Mouse (Mus musculus) lung, postnatal 0 days (tissue): Measurements from ENCODE around the gene Apex2.

Source experiments
- CTCF ChIP-seq: IDR thresholded peaks from 2 replicates; pipeline ENCODE4 v1.5.1; 2016; ENCODE audit warnings: antibody characterized with exemption, mild to moderate bottlenecking
- EP300 ChIP-seq: IDR thresholded peaks from 2 replicates; pipeline ENCODE4 v1.6.1; 2016; ENCODE audit warnings: antibody characterized with exemption, mild to moderate bottlenecking, control low read depth

DNA sequence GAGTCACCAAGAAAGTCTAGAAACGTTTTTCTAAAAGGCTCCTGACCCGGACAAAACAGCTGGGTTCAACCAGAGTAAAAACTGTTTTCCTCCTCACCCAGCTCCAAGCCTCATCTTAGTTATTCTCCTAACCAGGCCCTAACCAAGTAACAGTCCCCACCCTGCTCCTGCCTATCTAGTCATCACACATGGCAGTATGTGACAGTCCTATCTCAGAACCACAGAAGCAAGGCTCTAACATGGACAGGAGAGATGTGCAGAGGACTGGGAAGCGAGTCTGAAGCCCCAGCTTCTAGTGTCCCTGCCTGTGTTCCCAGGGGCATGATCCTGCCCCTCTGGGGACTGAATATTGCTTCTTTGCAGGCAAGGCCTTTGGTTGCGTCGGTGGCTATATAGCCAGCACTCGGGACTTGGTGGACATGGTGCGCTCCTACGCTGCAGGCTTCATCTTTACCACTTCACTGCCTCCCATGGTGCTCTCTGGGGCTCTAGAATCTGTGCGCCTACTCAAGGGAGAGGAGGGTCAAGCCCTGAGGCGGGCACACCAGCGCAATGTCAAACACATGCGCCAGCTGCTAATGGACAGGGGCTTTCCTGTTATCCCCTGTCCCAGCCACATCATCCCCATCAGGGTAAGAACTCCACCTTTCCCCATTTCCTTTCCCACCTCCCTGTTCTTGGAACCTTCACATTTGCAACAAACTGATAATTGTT lies 24.9 kb downstream of the Apex2 start:
- no peak for TF ChIP-seq EP300
- no peak for TF ChIP-seq CTCF
